Mouse (Mus musculus) embryonic facial prominence, embryonic 14.5 days (tissue): ENCODE results near the gene Nkx6-1. TPM values are rescaled to one million over a fixed set of nuclear protein-coding genes. Genes with fewer than 3 reads are reported as not detected.
A peak's percentile ranks its signal among the peaks of the same experiment; 100 is the strongest.

Experiments
- ATAC-seq: fragments of 200-750 bp; cut with Nextera tagmentation; 2 replicates; pipeline ENCODE4 v1.8.0; 2017; ENCODE audit warnings: low read depth, moderate number of reproducible peaks, moderate TSS enrichment
- DNase-seq: peaks from one replicate; pipeline ENCODE4 v3.0.0-alpha.2; 2015; ENCODE audit warnings: low spot score
- H3K27ac ChIP-seq: fragments of 300-500 bp; sonication (generic); replicated peaks from 2 replicates; pipeline ENCODE4 v1.5.1; 2014; ENCODE audit warnings: low read depth, mild to moderate bottlenecking, low read length, moderate library complexity
- H3K27me3 ChIP-seq: fragments of 300-500 bp; sonication (generic); replicated peaks from 2 replicates; pipeline ENCODE4 v1.6.1; 2014; ENCODE audit warnings: low read length; ENCODE audit not compliant: control insufficient read depth, insufficient read depth
- H3K36me3 ChIP-seq: fragments of 300-500 bp; sonication (generic); 2 replicates; pipeline ENCODE4 v1.6.1; 2014; ENCODE audit warnings: low read length, mixed read lengths; ENCODE audit not compliant: control insufficient read depth, insufficient read depth
- H3K4me1 ChIP-seq: fragments of 300-500 bp; sonication (generic); 2 replicates; pipeline ENCODE4 v1.6.1; 2014; ENCODE audit warnings: antibody characterized with exemption, low read length; ENCODE audit not compliant: control insufficient read depth, insufficient read depth
- H3K4me2 ChIP-seq: fragments of 300-500 bp; sonication (generic); 2 replicates; pipeline ENCODE4 v1.6.1; 2014; ENCODE audit warnings: low read depth, mild to moderate bottlenecking, low read length, moderate library complexity, mixed read lengths
- H3K4me3 ChIP-seq: fragments of 300-500 bp; sonication (generic); 2 replicates; pipeline ENCODE4 v1.5.1; 2014; ENCODE audit warnings: low read depth, mild to moderate bottlenecking, low read length
- H3K9ac ChIP-seq: fragments of 300-500 bp; sonication (generic); 2 replicates; pipeline ENCODE4 v1.6.1; 2014; ENCODE audit warnings: low read depth, mild to moderate bottlenecking, low read length, moderate library complexity, mixed read lengths
- H3K9me3 ChIP-seq: fragments of 300-500 bp; sonication (generic); 2 replicates; pipeline ENCODE4 v1.6.1; 2016; ENCODE audit warnings: low read length; ENCODE audit not compliant: control insufficient read depth
- WGBS: fragments of 180-500 bp; shearing (Covaris S2); extraction: QIAGEN DNeasy Blood & Tissue Kit; methylation state at CpG from one replicate; pipeline ENCODE4 v1.1.7; 2014; 5-methylcytosine and 5-hydroxymethylcytosine counted together
- polyA plus RNA-seq: library from polyadenylated mRNA; unstranded; fragments of >200 nt; fragmentation: Nextera tagmentation; extraction: Ambion mirVana; gene quantifications from 2 replicates; pipeline ENCODE4 v1.2.1, GENCODE M21; 2014

Nkx6-1 gene
- polyA plus RNA-seq, 1 experiment from 2014 or later: 0.25 TPM

DNA sequence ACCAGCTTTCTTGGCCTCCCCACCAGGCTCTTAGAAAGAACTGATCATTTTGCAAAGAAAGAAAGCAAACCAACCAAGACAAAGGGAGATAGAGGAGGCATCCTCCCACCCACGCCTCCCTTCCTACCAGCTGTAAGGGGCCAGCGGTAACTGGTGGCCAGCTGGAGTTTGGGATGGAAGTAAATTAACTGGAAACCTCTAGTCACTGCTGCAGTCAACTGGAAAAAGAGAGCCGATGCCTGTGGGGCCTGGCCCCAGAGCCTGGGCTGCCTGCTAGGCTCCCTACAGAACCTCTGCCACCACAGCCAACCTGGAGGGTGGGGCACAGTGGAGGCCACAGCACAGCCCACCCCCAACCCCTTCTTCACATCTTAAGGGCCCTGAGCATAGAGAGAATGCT is 8.7 kb downstream of the Nkx6-1 start:
- peaks cover 5% of the 10 kb centered on the region; the same call in 1 of the 2 replicates for H3K9me3 ChIP-seq
- ATAC-seq (no peak), DNase-seq (no peak)
- WGBS: 5% methylated on average over 3 of the region's 3 CpGs
- peaks cover 81% of the 10 kb centered on the region for H3K27me3 ChIP-seq
- H3K4me3 ChIP-seq: no peak overlapping the region
- no peak overlapping the region for H3K4me2 ChIP-seq
- H3K4me1 ChIP-seq: no peaks in the 10 kb centered on the region
- no peak overlapping the region for H3K9ac ChIP-seq
- no peaks in the 10 kb centered on the region for H3K36me3 ChIP-seq
- H3K27ac ChIP-seq: no peak overlapping the region

DNA sequence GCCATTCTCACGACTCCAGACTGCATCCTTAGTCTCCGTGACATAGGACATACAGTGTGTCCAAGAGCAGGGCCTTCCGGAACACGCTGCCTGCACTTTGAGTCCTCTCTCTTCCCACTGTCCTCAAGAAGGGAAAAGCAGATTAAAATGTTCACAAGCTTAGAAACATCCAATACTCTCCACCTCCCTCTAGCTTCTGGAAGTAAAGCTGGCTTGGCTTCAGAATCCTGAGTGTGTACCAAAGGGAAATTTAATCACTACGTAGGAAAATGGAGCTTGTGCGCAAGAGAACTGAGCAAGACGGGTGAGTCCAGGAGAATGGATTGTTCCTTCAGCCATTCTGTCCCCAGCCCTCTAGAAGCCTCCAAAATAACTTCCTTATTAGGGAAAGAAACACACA is 9.4 kb downstream of the Nkx6-1 start:
- 24% methylated on average over 7 of the region's 7 CpGs for WGBS
- peaks cover 5% of the 10 kb centered on the region; the same call in 1 of the 2 replicates for H3K9me3 ChIP-seq
- H3K27ac ChIP-seq: no peak overlapping the region
- ATAC-seq (no peak), DNase-seq (no peak)
- no peak overlapping the region for H3K4me3 ChIP-seq
- H3K9ac ChIP-seq: no peak overlapping the region
- peaks cover 77% of the 10 kb centered on the region for H3K27me3 ChIP-seq
- H3K36me3 ChIP-seq: no peaks in the 10 kb centered on the region
- H3K4me1 ChIP-seq: no peaks in the 10 kb centered on the region
- no peak overlapping the region for H3K4me2 ChIP-seq

DNA sequence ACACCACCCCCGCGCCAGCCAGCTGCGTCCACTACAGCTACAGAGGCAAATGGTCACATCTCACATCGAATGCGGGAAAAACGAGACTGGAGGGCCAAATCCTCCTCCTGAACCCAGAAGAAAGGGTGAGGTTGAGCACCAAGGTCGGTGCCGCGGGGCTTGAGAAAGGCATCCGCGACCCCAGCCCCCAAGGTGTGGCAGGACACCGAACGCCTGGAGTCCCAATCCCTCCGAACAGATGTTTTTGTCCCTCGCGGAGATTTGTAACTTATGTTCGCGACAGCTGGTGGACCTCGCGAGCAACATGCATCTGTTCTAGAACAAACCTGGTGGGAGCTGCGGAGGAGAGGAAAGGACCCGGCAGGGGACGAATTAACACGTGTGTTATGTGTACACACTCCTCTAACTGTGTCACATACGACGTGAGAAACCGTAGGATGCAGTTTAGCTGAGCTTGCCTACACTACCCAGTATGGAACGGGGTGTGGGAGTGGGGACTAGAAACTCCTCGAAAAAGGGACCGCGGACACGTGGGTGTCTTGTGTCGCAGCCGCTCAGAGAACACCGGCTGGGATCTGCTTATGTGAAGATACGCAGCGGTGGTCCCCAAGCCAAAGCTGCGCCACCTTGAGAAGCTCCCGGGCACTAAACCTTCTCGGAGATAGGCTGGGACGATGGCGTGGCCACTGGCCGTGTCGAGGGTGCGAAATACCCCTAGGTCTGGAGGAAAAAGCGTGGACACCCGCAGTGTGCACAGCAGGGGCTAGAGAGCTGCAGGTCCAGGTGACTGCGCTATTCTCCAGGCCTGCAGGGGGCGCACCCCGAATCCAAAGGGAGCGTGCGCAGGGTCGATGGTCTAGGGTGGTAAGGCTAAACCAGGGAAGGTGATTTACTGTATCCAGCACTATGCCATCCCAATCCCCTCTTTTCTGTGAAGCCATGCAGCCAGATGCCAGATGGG is 16.8 kb downstream of the Nkx6-1 start:
- peak overlapping the region; percentile 10 for H3K4me3 ChIP-seq
- H3K27me3 ChIP-seq: peaks cover 75% of the 10 kb centered on the region
- H3K9me3 ChIP-seq: peaks cover 5% of the 10 kb centered on the region; the same call in 1 of the 2 replicates
- peak; percentile 41; the same call in 1 of the 2 replicates for ATAC-seq
- H3K27ac ChIP-seq: no peak overlapping the region
- no peaks in the 10 kb centered on the region for H3K36me3 ChIP-seq
- DNase-seq: no peak
- H3K4me2 ChIP-seq: peak overlapping the region; percentile 18; the same call in 1 of the 2 replicates
- H3K9ac ChIP-seq: no peak overlapping the region
- no peaks in the 10 kb centered on the region; the same call in 1 of the 2 replicates for H3K4me1 ChIP-seq
- WGBS: 4% methylated on average over 51 of the region's 53 CpGs

DNA sequence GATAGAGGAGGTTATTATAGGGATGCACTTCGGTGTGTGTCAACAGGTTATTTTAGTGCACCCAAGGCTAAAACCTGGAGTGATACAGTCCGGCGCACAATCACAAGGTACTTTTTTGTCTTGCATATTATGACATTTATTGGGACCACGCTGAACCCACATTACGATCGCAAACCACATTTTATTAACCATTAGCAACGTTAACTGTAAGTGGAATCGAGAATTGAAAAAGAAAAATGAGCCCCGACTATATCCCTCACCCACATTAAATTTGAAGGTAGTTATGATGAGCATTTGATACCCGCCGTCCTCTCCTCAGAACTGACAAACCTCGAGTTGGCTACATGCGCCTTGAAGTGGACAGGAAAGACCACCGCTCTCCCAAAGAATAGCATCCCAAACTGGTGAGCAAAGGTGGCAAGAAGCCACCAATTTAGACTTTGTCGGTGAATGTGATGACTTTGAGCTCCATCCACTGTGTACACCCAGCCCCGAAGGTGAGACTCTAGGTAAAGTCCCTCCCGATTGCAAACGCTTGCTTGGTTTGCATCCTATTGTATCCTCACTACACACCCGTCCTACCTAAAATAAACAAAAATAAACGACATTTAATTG is 17.7 kb downstream of the Nkx6-1 start:
- H3K4me2 ChIP-seq: no peak overlapping the region
- no peak overlapping the region for H3K9ac ChIP-seq
- H3K4me3 ChIP-seq: no peak overlapping the region

DNA sequence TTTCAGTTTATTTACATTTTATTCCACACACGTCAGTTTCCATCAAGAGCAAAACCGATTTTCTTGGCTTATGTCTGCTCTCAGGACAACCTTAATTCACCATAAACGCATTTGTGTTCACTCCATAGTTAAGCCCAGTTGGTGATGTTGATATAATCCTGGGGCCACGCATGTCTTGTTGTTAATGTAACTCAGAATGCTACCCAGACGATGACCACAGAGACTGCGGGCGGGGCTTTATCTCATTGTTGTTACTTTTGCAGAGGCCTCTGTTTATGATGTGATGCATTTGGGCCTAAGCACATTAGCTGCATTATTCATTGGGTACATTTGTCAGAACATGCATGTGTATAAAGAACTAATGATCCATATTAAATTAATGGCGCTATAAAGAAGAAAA is 19.7 kb downstream of the Nkx6-1 start:
- Histone ChIP-seq H3K9me3 (no peaks in the 10 kb centered on the region), H3K4me2 (no peak overlapping the region), H3K4me1 (no peaks in the 10 kb centered on the region; the same call in 1 of the 2 replicates), H3K9ac (no peak overlapping the region), H3K27ac (no peak overlapping the region), H3K27me3 (peaks cover 71% of the 10 kb centered on the region), H3K36me3 (no peaks in the 10 kb centered on the region), H3K4me3 (no peak overlapping the region)
- ATAC-seq: no peak
- no peak for DNase-seq
- WGBS: 77% methylated on average over 8 of the region's 8 CpGs

More for the DNA sequence above, 17.7 kb downstream of the Nkx6-1 start:
- H3K27ac ChIP-seq: no peak overlapping the region
- 29% methylated on average over 20 of the region's 20 CpGs for WGBS
- ATAC-seq: no peak
- no peak for DNase-seq
- no peaks in the 10 kb centered on the region; the same call in 1 of the 2 replicates for H3K4me1 ChIP-seq
- peaks cover 78% of the 10 kb centered on the region for H3K27me3 ChIP-seq
- H3K9me3 ChIP-seq: peaks cover 5% of the 10 kb centered on the region; the same call in 1 of the 2 replicates
- no peaks in the 10 kb centered on the region for H3K36me3 ChIP-seq

DNA sequence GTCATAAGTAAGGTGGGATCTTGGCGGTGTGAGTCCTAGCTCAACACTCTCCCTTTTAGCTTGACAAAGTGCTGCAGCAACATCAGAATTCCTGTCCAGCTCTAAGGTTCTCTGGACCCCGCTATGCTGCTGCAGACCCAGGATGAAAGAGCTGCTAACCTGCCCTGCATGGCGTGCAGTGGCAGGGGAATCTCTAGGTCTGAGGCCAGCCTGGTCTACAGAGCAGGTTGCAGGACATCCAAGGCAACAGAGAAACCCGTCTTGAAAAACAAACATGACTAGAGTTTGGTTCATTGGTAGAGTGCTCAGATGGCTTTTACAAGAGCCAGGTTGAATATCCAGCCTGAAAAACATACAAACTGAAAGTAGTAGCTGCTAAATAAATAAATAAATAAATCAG is 26.7 kb downstream of the Nkx6-1 start:
- Histone ChIP-seq H3K9ac (no peak overlapping the region), H3K4me1 (no peaks in the 10 kb centered on the region), H3K27ac (no peak overlapping the region), H3K4me2 (no peak overlapping the region), H3K36me3 (no peaks in the 10 kb centered on the region), H3K4me3 (no peak overlapping the region), H3K27me3 (peaks cover 4% of the 10 kb centered on the region), H3K9me3 (no peaks in the 10 kb centered on the region)
- DNase-seq (no peak), ATAC-seq (no peak)
- 87% methylated on average over 4 of the region's 4 CpGs for WGBS

Other genes starting within 250 kb of the Nkx6-1 start
- 9.0 and 10.2 TPM in 2 replicates for gene Cds1, start 100.1 kb upstream of the Nkx6-1 start, polyA plus RNA-seq